Mouse (Mus musculus): ENCODE measurements around the gene Tenm3.

- TF ChIP-seq SMC3 (IDR thresholded peaks at IDR 0.05; ENCODE audit: low read depth, low read length) (no peak), EP300 (IDR thresholded peaks at IDR 0.05; ENCODE audit: low read length) (no peak), POLR2AphosphoS2 (IDR thresholded peaks at IDR 0.05; ENCODE audit: low read depth, low read length) (no peak), SIN3A (IDR thresholded peaks at IDR 0.05; ENCODE audit: low read length) (no peak), CTCF (conservative IDR thresholded peaks at IDR 0.05 in 1 of 2, IDR thresholded peaks at IDR 0.05 in 1 of 2; ENCODE audit: low read depth in 2 of 2, low read length in 2 of 2) (no peak), USF2 (conservative IDR thresholded peaks at IDR 0.05; ENCODE audit: low read depth, low read length) (no peak), POLR2A (IDR thresholded peaks at IDR 0.05; ENCODE audit: low read depth, low read length) (no peak), JUND (conservative IDR thresholded peaks at IDR 0.05; ENCODE audit: low read depth, low read length) (no peak)
Observed at GRCm38 (mm10) chr8:48206922-48207321, 636.8 kb downstream of the Tenm3 start.

Data from CH12.LX (cell line).